Mouse (Mus musculus) E14TG2a.4 (cell line): ENCODE results near the gene Specc1l.

ENCODE experiments used
- CTCF ChIP-seq: conservative IDR thresholded peaks from 2 replicates; pipeline ENCODE4 v1.5.1; 2014; ENCODE audit warnings: low read length
- NANOG ChIP-seq: IDR thresholded peaks from 2 replicates; pipeline ENCODE4 v1.6.1; 2014; ENCODE audit warnings: borderline replicate concordance, low read length, mixed read lengths

GRCm38 (mm10) chr10:75173056-75173455 lies 38.8 kb upstream of the Specc1l start:
- no peak for TF ChIP-seq CTCF
- no peak for TF ChIP-seq NANOG
